Mouse (Mus musculus): ENCODE results near the gene Gpatch2. TPM values are rescaled to one million over a fixed set of nuclear protein-coding genes. Genes with fewer than 3 reads are reported as not detected.

Gpatch2 gene
- 10 to 100 TPM; 23.7 to 31.7 TPM for polyA plus RNA-seq (2017; shearing (Covaris generic))

GRCm38 (mm10) chr1:187215181-187216116 is at the start of gene Gpatch2, which contains the start of gene Spata17:
TSS of gene Gpatch2 (plus strand) at chr1:187215508.
TSS of gene Spata17 (minus strand) at chr1:187215465.

Other genes with a start within 250 kb of the Gpatch2 start
- gene D1Pas1, start 248.1 kb upstream of the Gpatch2 start, polyA plus RNA-seq (2017; shearing (Covaris generic)), result not detected
- gene Spata17, start within 50 bp of the Gpatch2 start, polyA plus RNA-seq (2017; shearing (Covaris generic)), result under 1 TPM in 1 of 2 experiments, not detected in 1; 0.25 TPM

Data from activated CD4-positive, CD25-positive, alpha-beta regulatory T cell (primary cell).